Mouse (Mus musculus) brown adipose tissue, adult 24 weeks (tissue): ENCODE results near the gene Gm498. TPM values are rescaled to one million over a fixed set of nuclear protein-coding genes. Genes with fewer than 3 reads are reported as not detected.

Experiments
- H3K27ac ChIP-seq: fragments of 200-500 bp; replicated peaks from 2 replicates; pipeline ENCODE4 v1.5.1; 2012; ENCODE audit warnings: low read depth, mild to moderate bottlenecking, low read length
- H3K4me1 ChIP-seq: fragments of 200-500 bp; 2 replicates; pipeline ENCODE4 v1.6.1; 2012; ENCODE audit warnings: low read length, mixed read lengths; ENCODE audit not compliant: control insufficient read depth, insufficient read depth, insufficient read length
- H3K4me3 ChIP-seq: fragments of 200-500 bp; 2 replicates; pipeline ENCODE4 v1.5.1; 2012; ENCODE audit warnings: low read depth, mild to moderate bottlenecking, low read length, moderate library complexity; ENCODE audit not compliant: insufficient read depth
- polyA plus RNA-seq: library from polyadenylated mRNA; stranded (reverse); fragments of >200 nt; gene quantifications from 2 replicates; pipeline ENCODE4 v1.2.4, GENCODE M21; 2012; ENCODE audit not compliant: missing spikeins, insufficient read depth, insufficient read length

Gene Gm498
- polyA plus RNA-seq, 1 experiment: not detected

GRCm38 (mm10) chr7:143840121-143840520 is 26.5 kb upstream of the Gm498 start:
- Histone ChIP-seq H3K27ac (no peak overlapping the region), H3K4me1 (no peaks in the 10 kb centered on the region), H3K4me3 (no peak overlapping the region)

GRCm38 (mm10) chr7:143841301-143841700 is 25.3 kb upstream of the Gm498 start:
- Histone ChIP-seq H3K4me1 (no peaks in the 10 kb centered on the region), H3K4me3 (no peak overlapping the region), H3K27ac (no peak overlapping the region)

DNA sequence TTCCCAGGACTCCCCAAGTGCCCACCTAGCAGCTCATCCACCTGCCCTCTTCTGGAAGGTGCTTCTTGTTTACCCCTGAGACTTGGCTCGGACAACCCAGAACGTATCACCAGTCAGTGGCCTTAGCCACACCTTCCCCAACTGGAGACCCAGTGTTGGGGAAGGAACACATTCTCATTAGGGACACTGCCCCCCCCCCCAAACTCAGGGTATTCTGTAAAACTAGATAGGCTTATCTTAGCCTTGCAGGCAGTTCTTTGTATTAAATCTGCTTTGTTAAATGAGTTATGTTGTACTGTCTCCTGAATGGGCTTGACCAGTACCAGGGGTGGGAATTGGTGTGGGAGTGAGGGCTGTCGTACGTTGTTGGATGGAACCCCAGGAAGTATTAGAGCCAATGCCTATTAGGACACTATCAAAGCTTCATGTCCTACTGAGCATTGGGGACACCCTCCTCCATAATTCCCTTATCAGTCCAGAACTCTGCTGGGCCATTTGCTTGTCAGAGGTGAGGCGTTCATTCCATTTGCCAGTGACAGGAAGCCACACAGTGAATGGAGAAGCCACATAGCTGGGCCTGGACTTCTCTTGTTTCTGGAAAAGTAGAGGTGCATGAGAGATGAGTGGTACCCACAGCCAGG is 18.4 kb upstream of the Gm498 start:
- Histone ChIP-seq H3K27ac (no peak overlapping the region), H3K4me3 (no peak overlapping the region)

DNA sequence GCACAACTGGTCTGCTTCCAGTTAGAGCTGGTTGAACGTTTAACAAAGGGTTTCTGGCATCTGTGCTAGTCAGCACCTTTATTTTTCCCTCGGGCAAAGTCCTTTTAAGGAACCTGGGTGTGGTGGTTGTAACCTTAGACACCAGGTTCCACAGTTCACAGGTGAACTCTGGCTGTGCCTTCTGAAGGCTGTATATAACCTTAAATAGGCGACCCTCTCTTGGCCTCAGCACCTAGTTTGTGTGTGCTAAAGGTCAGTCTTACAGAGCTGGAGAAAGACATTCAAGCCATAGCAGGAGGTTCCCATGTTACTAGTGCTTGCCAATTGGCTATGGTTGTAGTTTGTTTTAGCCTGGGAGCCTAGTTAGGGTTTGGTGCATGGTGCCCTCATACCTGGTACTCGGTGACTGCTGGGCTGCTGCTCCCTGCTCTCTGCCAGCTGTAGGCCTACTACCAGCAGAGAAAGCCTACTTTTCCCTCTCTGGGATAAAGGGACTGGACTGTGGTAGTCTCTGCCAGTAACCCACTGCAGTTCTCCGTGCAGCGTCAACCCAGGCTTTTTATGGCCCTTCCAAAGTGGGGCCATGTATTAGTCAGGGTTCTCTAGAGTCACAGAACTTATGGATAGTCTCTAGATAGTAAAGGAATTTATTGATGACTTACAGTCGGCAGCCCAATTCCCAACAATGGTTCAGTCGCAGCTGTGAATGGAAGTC is 17.7 kb upstream of the Gm498 start:
- no peak overlapping the region for H3K27ac ChIP-seq
- H3K4me3 ChIP-seq: no peak overlapping the region
- H3K4me1 ChIP-seq: no peaks in the 10 kb centered on the region

More for the DNA sequence above, 18.4 kb upstream of the Gm498 start:
- no peaks in the 10 kb centered on the region for H3K4me1 ChIP-seq

DNA sequence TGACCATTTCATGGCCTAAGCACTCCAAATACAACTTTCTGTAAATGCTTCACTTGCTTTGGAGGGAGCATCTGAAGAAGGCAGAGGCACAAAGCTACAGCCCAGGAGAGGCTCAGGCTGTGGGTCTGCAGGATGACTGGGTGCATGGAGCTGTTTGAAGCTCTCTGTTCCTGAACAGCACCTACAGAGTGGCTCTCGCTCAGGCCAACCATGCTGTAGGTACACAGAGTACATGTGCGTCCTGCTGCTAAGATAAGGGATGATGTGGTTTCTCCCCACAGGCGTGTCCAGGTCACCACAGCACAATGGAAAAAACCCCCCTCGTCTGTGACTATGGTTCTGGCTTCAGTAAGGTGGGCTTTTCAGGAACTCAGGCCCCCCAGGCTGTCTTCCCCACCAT is 2.2 kb downstream of the Gm498 start:
- no peaks in the 10 kb centered on the region for H3K4me1 ChIP-seq
- H3K4me3 ChIP-seq: no peak overlapping the region
- H3K27ac ChIP-seq: no peak overlapping the region

GRCm38 (mm10) chr7:143883717-143884116 is 17.1 kb downstream of the Gm498 start:
- Histone ChIP-seq H3K4me3 (no peak overlapping the region), H3K4me1 (no peaks in the 10 kb centered on the region), H3K27ac (no peak overlapping the region)

GRCm38 (mm10) chr7:143891146-143891545 is 24.5 kb downstream of the Gm498 start:
- Histone ChIP-seq H3K4me3 (no peak overlapping the region), H3K27ac (no peak overlapping the region), H3K4me1 (no peaks in the 10 kb centered on the region)

- Histone ChIP-seq H3K4me3 (no peak overlapping the region), H3K4me1 (no peaks in the 10 kb centered on the region), H3K27ac (no peak overlapping the region)
Measured at GRCm38 (mm10) chr7:143892361-143892760, 25.7 kb downstream of the Gm498 start.

DNA sequence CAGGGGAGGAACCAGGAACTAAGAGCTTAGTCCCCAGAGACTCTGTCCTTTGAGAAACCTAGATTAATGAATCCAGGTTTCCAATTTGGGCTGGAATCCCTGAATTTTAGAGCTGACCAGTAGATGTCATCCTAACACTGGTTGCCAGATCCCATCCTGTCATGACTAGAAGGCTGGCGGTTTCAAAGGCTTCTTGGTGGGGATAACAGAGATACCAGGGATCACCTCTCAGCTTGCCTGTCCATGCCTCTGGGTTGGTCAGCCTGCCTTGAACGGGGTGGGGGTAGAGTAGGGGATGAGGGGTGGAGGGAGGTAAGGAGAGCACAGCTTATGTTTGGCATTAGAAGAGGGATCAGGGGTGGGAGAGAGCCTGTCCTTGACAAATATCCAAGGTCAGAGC is 34.0 kb downstream of the Gm498 start:
- Histone ChIP-seq H3K4me1 (no peaks in the 10 kb centered on the region), H3K27ac (no peak overlapping the region), H3K4me3 (no peak overlapping the region)

DNA sequence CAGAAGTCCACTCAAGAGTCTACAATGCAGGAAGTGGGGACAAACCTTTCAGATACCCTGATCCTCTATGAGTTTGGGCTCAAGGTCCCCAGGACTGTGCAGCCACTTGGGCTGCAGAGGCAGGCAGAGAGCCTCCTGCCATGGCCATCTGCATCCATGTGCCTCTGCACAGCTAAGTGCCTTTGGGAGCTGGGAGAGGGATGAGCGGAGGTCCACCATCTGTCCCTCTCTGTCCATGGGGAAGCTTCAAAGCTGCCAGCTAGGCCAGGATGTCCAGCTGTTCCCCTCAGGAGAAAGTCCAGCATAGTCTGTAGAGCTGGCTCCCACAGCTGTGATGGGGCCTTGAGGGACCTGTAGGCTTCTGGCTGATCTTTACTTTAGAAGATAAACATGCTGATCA is 38.5 kb downstream of the Gm498 start:
- no peak overlapping the region for H3K4me3 ChIP-seq
- H3K4me1 ChIP-seq: no peaks in the 10 kb centered on the region
- H3K27ac ChIP-seq: no peak overlapping the region

DNA sequence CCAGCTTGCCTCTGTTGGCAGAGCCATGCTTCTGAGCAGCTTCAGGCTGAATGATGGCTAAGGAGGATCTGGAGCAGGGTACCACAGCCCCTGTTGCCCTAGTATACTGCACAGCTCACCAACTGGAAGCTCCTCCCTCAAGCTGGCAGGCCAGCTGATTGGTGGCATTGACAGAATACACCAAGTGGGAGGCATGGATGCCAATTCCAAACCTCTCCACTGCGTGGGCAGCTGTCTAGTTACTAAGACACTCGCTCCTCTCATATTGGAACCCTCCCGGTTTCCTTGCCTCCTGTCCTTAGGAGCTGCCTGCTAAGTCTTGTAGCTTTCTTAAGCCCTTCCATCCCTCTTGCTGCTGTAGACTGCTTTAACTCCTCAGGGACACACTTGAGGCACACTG is 39.0 kb downstream of the Gm498 start:
- Histone ChIP-seq H3K4me1 (no peaks in the 10 kb centered on the region), H3K4me3 (no peak overlapping the region), H3K27ac (no peak overlapping the region)

- no peaks in the 10 kb centered on the region for H3K4me1 ChIP-seq
- H3K27ac ChIP-seq: no peak overlapping the region
Measured at GRCm38 (mm10) chr7:143913611-143914010, 47.0 kb downstream of the Gm498 start.

GRCm38 (mm10) chr7:143919031-143919679 is 52.5 kb downstream of the Gm498 start:
- no peaks in the 10 kb centered on the region for H3K4me1 ChIP-seq
- no peak overlapping the region for H3K27ac ChIP-seq
- no peak overlapping the region for H3K4me3 ChIP-seq

More at GRCm38 (mm10) chr7:143913611-143914010, 47.0 kb downstream of the Gm498 start:
- no peak overlapping the region for H3K4me3 ChIP-seq

GRCm38 (mm10) chr7:143929899-143930298 is 63.3 kb downstream of the Gm498 start:
- H3K4me3 ChIP-seq: no peak overlapping the region
- H3K27ac ChIP-seq: no peak overlapping the region
- H3K4me1 ChIP-seq: no peaks in the 10 kb centered on the region

DNA sequence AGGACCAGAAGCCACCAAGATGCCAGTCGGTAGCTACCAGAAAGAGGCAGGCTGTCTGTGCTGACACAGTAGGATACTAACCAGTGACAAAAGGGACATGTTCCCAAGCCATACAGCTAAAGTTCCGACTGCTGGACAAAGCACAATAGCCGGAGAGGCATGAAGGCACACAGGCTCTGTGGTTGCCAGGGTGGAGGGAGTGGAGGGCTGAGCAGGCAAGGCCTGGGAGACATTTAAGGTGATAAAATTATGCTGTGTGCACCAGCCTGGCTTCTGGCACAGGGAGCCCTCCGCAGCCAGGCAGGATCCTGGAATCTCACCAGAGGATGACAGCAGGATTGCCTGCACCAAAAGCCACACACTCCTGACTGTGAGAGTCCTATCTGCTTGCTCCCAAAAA is 72.0 kb downstream of the Gm498 start:
- Histone ChIP-seq H3K27ac (no peak overlapping the region), H3K4me1 (peaks cover 8% of the 10 kb centered on the region), H3K4me3 (no peak overlapping the region)

DNA sequence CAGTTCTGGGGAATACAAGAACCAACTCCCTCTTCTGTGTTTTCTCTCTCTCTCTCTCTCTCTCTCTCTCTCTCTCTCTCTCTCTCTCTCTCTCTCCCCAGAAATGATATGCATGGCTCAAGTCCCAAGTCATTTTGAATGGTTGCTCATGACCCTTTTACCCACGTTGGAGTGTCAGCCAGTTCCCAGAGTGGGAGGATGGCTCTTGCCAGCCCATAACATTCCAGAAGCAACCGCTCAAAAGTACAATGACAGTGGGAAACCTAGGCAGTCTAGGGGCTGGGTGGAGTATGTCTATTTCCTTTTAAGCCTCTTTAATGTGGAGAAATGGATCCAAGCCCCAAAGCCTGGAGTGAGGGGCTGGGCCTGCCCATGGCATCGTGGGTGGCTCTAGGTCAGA is 72.8 kb downstream of the Gm498 start:
- Histone ChIP-seq H3K27ac (no peak overlapping the region), H3K4me3 (no peak overlapping the region), H3K4me1 (peaks cover 8% of the 10 kb centered on the region)
